Mouse (Mus musculus) lung, adult 18-20 months (tissue): Measurements from ENCODE around the gene Lzic.
"Not testable (repeated sequence)": the region's sequence is repeated elsewhere in the genome, so short reads cannot be mapped to it uniquely, and the experiment has no call there.

ENCODE experiments used
- DNase-seq, 2 experiments: peaks; one replicate each; pipeline ENCODE4 v3.0.0; 2022; ENCODE audit warnings: mixed read lengths in 2 of 2

Gene Lzic

GRCm38 (mm10) chr4:149485053-149485824 lies at the start of gene Lzic, which contains the start of gene Nmnat1:
Gene Lzic, plus strand, starts transcription at chr4:149485229.
Gene Nmnat1, minus strand, starts transcription at chr4:149485202.
- DNase-seq: peak; percentile 92 to 93

- no peak for DNase-seq
Measured at GRCm38 (mm10) chr4:149440576-149440975, 44.5 kb upstream of the Lzic start.

GRCm38 (mm10) chr4:149442436-149442835 lies 42.6 kb upstream of the Lzic start:
- DNase-seq: peak; percentile 24 to 50

- no peak for DNase-seq
Measured at GRCm38 (mm10) chr4:149444465-149444864, 40.6 kb upstream of the Lzic start.

GRCm38 (mm10) chr4:149444964-149445701 lies 39.9 kb upstream of the Lzic start:
- peak; percentile 91 to 92 for DNase-seq

GRCm38 (mm10) chr4:149445868-149446267 lies 39.2 kb upstream of the Lzic start:
- DNase-seq: peak; percentile 26 to 47

GRCm38 (mm10) chr4:149446309-149446708 lies 38.7 kb upstream of the Lzic start:
- DNase-seq: no peak

GRCm38 (mm10) chr4:149450636-149451035 lies 34.4 kb upstream of the Lzic start:
- DNase-seq: no peak

- no peak for DNase-seq
Measured at GRCm38 (mm10) chr4:149453656-149454055, 31.4 kb upstream of the Lzic start.

GRCm38 (mm10) chr4:149454263-149454662 lies 30.8 kb upstream of the Lzic start:
- no peak for DNase-seq

- DNase-seq: no peak
Measured at GRCm38 (mm10) chr4:149454879-149455278, 30.1 kb upstream of the Lzic start, which contains the start of gene Rbp7. Gene Rbp7, minus strand, starts transcription at chr4:149454978.

GRCm38 (mm10) chr4:149457163-149457562 lies 27.9 kb upstream of the Lzic start:
- DNase-seq: not testable (repeated sequence)

GRCm38 (mm10) chr4:149457831-149458430 lies 27.1 kb upstream of the Lzic start:
- peak in 1 of 2 experiments; percentile 15 for DNase-seq

GRCm38 (mm10) chr4:149458526-149458925 lies 26.5 kb upstream of the Lzic start:
- DNase-seq: no peak

GRCm38 (mm10) chr4:149459425-149459824 lies 25.6 kb upstream of the Lzic start:
- no peak for DNase-seq

GRCm38 (mm10) chr4:149460475-149460874 lies 24.6 kb upstream of the Lzic start:
- not testable (repeated sequence) for DNase-seq

GRCm38 (mm10) chr4:149461579-149462304 lies 23.3 kb upstream of the Lzic start:
- no peak for DNase-seq

- no peak for DNase-seq
Measured at GRCm38 (mm10) chr4:149462305-149462971, 22.6 kb upstream of the Lzic start.

- no peak for DNase-seq
Measured at GRCm38 (mm10) chr4:149463435-149463950, 21.5 kb upstream of the Lzic start.

GRCm38 (mm10) chr4:149469557-149469956 lies 15.5 kb upstream of the Lzic start:
- DNase-seq: no peak

GRCm38 (mm10) chr4:149475096-149475495 lies 9.9 kb upstream of the Lzic start:
- no peak for DNase-seq

- no peak for DNase-seq
Measured at GRCm38 (mm10) chr4:149477078-149477477, 8.0 kb upstream of the Lzic start, which contains the start of gene Tmem274. Gene Tmem274, plus strand, starts transcription at chr4:149477378.
